Mouse (Mus musculus): ENCODE data around the gene Ptgir. TPM values are rescaled to one million over a fixed set of nuclear protein-coding genes. Genes with fewer than 3 reads are reported as not detected.

Ptgir gene
- total and polyA plus RNA-seq, 2 experiments from 2014 or later = 0.11 TPM

DNA sequence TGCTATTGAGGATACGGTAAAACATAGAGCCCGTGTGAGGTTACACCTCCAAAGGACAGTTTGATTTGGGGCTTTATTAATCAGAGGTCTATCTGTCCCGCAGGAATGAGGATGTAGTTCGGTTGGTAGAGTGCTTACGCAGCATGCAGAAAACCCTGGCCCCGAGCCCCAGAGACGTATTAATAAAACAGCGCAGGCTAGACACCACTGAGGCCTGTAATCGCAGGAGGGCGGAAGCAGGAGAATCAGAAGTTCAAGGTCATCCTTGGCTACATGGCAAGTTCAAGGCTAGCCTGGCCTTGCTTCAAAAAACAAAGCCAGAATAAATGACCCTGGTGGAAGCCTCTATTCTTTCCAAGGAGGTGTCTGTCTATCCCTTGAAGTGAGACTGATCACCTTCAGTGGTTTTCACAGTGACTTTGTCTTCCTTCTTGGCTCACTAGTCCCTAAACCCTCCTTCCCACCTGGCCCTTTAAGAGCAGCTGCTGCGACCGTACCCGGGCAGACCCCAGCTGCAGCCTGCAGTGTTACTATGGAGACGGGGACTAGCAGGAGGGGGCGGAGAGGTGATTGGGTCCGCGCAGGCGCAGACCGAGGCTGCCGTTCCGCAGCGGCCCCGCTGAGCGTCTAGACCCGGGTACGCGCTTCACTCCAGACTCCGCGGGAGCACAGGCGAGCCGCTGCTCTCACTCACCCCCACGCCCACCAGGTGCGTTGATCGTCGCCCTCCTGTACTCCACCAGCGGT is 37.9 kb downstream of the Ptgir start, which contains the start of gene Pnmal2:
Gene Pnmal2 (plus strand): TSS at position 622 of the 747 bp plus-strand sequence.
- ATAC-seq (ENCODE audit: low FRiP score) (peak; percentile 86), DNase-seq (ENCODE audit: low spot score) (peak; percentile 97)
- peak within 1 kb of the TSS; percentile 69 for H3K4me3 ChIP-seq (ENCODE audit: low read depth, low read length)
- H3K4me2 ChIP-seq (ENCODE audit: low read depth, low read length, poor library complexity, severe bottlenecking) = peak within 1 kb of the TSS; percentile 93
- TF ChIP-seq CTCF (IDR thresholded peaks at IDR 0.05) = no peak
- peak within 1 kb of the TSS; percentile 93 for H3K9ac ChIP-seq (replicated peaks; ENCODE audit: low read length, poor library complexity, severe bottlenecking)
- no peaks in the 10 kb centered on the region; the same call in 1 of the 2 replicates for H3K36me3 ChIP-seq (ENCODE audit: insufficient read depth, low read length)
- H3K27me3 ChIP-seq (ENCODE audit: insufficient read depth, low read length) = no peaks in the 10 kb centered on the region
- WGBS = 8% methylated on average over 36 of the region's 36 CpGs
- H3K4me1 ChIP-seq (ENCODE audit: insufficient read depth, low read length) = peaks cover 34% of the 10 kb centered on the region
- H3K27ac ChIP-seq (ENCODE audit: low read depth, low read length) = peak within 1 kb of the TSS; percentile 93
- H3K9me3 ChIP-seq (ENCODE audit: low read length) = no peaks in the 10 kb centered on the region

- TF ChIP-seq CTCF (IDR thresholded peaks at IDR 0.05) = no peak
- peak overlapping the region; percentile 69 for H3K4me3 ChIP-seq (ENCODE audit: low read depth, low read length)
- DNase-seq (ENCODE audit: low spot score) (no peak), ATAC-seq (ENCODE audit: low FRiP score) (peak; percentile 29)
- peak overlapping the region; percentile 93 for H3K27ac ChIP-seq (ENCODE audit: low read depth, low read length)
- peak overlapping the region; percentile 93 for H3K9ac ChIP-seq (replicated peaks; ENCODE audit: low read length, poor library complexity, severe bottlenecking)
- peaks cover 36% of the 10 kb centered on the region for H3K4me1 ChIP-seq (ENCODE audit: insufficient read depth, low read length)
- H3K27me3 ChIP-seq (ENCODE audit: insufficient read depth, low read length) = no peaks in the 10 kb centered on the region
- H3K36me3 ChIP-seq (ENCODE audit: insufficient read depth, low read length) = no peaks in the 10 kb centered on the region; the same call in 1 of the 2 replicates
- H3K9me3 ChIP-seq (ENCODE audit: low read length) = no peaks in the 10 kb centered on the region
- WGBS = 1% methylated on average over 22 of the region's 22 CpGs
- H3K4me2 ChIP-seq (ENCODE audit: low read depth, low read length, poor library complexity, severe bottlenecking) = peak overlapping the region; percentile 93
Observed at GRCm38 (mm10) chr7:16944808-16945315, 38.6 kb downstream of the Ptgir start.

GRCm38 (mm10) chr7:16945419-16945818 is 39.1 kb downstream of the Ptgir start:
- no peaks in the 10 kb centered on the region; the same call in 1 of the 2 replicates for H3K36me3 ChIP-seq (ENCODE audit: insufficient read depth, low read length)

DNA sequence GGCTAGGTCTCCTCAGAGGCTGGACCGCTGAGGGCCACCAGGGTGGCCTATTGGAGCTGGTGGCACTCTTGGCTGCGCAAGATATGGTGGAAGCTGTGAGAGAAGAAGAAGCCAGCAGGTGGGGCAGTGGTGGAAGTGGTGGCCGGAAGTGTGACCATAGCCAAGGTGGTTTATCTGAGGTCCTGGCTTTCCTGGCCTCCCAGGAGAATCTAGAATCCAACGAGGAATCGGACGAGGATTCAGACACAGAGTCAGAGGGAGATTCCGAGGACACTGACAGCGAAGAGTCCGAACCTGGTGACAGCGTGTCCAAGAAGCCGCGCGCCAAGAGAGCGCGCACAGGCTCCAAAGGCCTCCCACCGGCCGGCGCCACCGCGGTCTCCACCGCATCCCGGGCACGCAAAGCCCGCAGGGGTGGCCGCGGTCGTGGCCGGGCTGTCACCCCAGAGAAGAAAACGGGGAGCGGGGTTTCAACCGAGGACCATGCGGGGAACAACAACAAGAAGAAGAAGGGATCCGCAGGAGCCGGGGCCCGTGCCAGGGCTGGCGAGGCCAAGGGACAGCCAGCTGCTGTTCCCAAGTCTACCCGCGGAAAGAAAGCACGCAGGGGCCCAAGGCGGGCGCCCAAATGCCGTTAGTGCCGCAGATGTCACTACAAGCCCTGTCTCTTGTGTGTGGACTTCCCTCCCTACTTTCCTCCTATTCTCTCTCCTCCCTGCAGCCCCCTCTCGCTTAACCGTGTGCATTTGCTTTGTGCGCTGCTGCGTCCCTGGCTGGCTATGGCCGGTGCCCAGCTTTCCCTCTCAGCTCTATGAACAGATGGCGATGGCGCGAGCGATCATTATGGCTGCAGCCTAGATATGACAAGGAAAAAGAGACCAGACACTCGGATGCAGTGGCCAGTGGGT is 40.4 kb downstream of the Ptgir start:
- Histone ChIP-seq H3K9ac (replicated peaks; ENCODE audit: low read length, poor library complexity, severe bottlenecking) (peak overlapping the region; percentile 93), H3K27ac (ENCODE audit: low read depth, low read length) (peak overlapping the region; percentile 93), H3K4me1 (ENCODE audit: insufficient read depth, low read length) (peaks cover 25% of the 10 kb centered on the region), H3K4me2 (ENCODE audit: low read depth, low read length, poor library complexity, severe bottlenecking) (peak overlapping the region; percentile 93), H3K9me3 (ENCODE audit: low read length) (no peaks in the 10 kb centered on the region), H3K36me3 (ENCODE audit: insufficient read depth, low read length) (no peaks in the 10 kb centered on the region; the same call in 1 of the 2 replicates), H3K27me3 (ENCODE audit: insufficient read depth, low read length) (no peaks in the 10 kb centered on the region), H3K4me3 (ENCODE audit: low read depth, low read length) (peak overlapping the region; percentile 69)
- peak; percentile 55 for DNase-seq (ENCODE audit: low spot score)
- ATAC-seq (ENCODE audit: low FRiP score) = no peak
- peak; percentile 45; the same call in 1 of the 2 replicates for TF ChIP-seq CTCF (IDR thresholded peaks at IDR 0.05)
- WGBS = 2% methylated on average over 53 of the region's 53 CpGs

More at GRCm38 (mm10) chr7:16945419-16945818, 39.1 kb downstream of the Ptgir start:
- Histone ChIP-seq H3K9me3 (ENCODE audit: low read length) (no peaks in the 10 kb centered on the region), H3K27ac (ENCODE audit: low read depth, low read length) (peak overlapping the region; percentile 93), H3K9ac (replicated peaks; ENCODE audit: low read length, poor library complexity, severe bottlenecking) (peak overlapping the region; percentile 93), H3K4me1 (ENCODE audit: insufficient read depth, low read length) (peaks cover 31% of the 10 kb centered on the region), H3K4me2 (ENCODE audit: low read depth, low read length, poor library complexity, severe bottlenecking) (peak overlapping the region; percentile 93), H3K27me3 (ENCODE audit: insufficient read depth, low read length) (no peaks in the 10 kb centered on the region), H3K4me3 (ENCODE audit: low read depth, low read length) (peak overlapping the region; percentile 69)
- 13% methylated on average over 17 of the region's 17 CpGs for WGBS
- TF ChIP-seq CTCF (IDR thresholded peaks at IDR 0.05) = no peak
- DNase-seq (ENCODE audit: low spot score) = peak; percentile 49
- no peak for ATAC-seq (ENCODE audit: low FRiP score)

DNA sequence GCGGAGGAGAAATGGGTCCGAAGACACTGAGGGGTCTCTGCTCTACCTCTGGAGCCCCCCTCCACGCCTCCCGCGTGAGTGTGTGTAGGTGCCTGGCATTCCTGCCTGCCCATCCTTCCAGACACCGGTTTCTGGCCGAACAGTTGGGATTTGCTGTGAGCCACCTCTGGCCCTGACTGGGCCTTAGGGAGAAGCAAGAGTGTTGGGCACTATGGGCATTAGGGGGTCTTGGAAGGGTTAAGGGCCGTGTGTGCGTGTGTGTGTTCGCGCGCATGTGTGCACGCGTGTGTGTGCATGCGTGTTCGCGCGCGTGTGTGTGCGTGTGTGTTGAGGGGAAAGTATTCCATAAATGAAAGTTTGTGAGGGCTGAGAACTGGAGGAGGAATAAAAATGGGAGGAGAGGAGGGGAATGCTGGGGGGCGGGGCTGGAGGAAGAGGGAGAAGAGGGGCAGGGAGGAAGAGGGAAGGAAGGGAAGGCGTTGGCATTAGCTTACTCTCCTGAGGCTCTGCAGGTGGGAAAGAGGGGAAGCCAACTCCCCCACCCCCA is 41.1 kb downstream of the Ptgir start:
- peaks cover 25% of the 10 kb centered on the region for H3K4me1 ChIP-seq (ENCODE audit: insufficient read depth, low read length)
- ATAC-seq (ENCODE audit: low FRiP score) = no peak
- H3K9ac ChIP-seq (replicated peaks; ENCODE audit: low read length, poor library complexity, severe bottlenecking) = peak overlapping the region; percentile 93
- peak overlapping the region; percentile 93 for H3K27ac ChIP-seq (ENCODE audit: low read depth, low read length)
- 9% methylated on average over 20 of the region's 22 CpGs for WGBS
- no peak for TF ChIP-seq CTCF (IDR thresholded peaks at IDR 0.05)
- no peaks in the 10 kb centered on the region for H3K27me3 ChIP-seq (ENCODE audit: insufficient read depth, low read length)
- no peaks in the 10 kb centered on the region; the same call in 1 of the 2 replicates for H3K36me3 ChIP-seq (ENCODE audit: insufficient read depth, low read length)
- no peaks in the 10 kb centered on the region for H3K9me3 ChIP-seq (ENCODE audit: low read length)
- peak overlapping the region; percentile 93 for H3K4me2 ChIP-seq (ENCODE audit: low read depth, low read length, poor library complexity, severe bottlenecking)
- no peak for DNase-seq (ENCODE audit: low spot score)
- peak overlapping the region; percentile 69 for H3K4me3 ChIP-seq (ENCODE audit: low read depth, low read length)

Data from midbrain, postnatal 0 days (tissue).